Mouse (Mus musculus) stomach, embryonic 15.5 days (tissue): ENCODE data around the gene Atg7. TPM values are rescaled to one million over a fixed set of nuclear protein-coding genes. Genes with fewer than 3 reads are reported as not detected.

ENCODE experiments used
- ATAC-seq: fragments of 200-750 bp; cut with Nextera tagmentation; 2 replicates; pipeline ENCODE4 v1.8.0; 2017; ENCODE audit warnings: low read depth, moderate number of reproducible peaks, moderate TSS enrichment; ENCODE audit not compliant: insufficient read depth, low FRiP score
- H3K27ac ChIP-seq: fragments of 300-500 bp; sonication (generic); 2 replicates; pipeline ENCODE4 v1.5.1; 2015; ENCODE audit warnings: mild to moderate bottlenecking, inconsistent platforms
- H3K27me3 ChIP-seq: fragments of 300-500 bp; sonication (generic); replicated peaks from 2 replicates; pipeline ENCODE4 v1.6.1; 2015; ENCODE audit warnings: inconsistent platforms
- H3K36me3 ChIP-seq: fragments of 300-500 bp; sonication (generic); 2 replicates; pipeline ENCODE4 v1.6.1; 2015; ENCODE audit warnings: inconsistent platforms
- H3K4me1 ChIP-seq: fragments of 300-500 bp; sonication (generic); 2 replicates; pipeline ENCODE4 v1.6.1; 2015; ENCODE audit warnings: inconsistent platforms
- H3K4me2 ChIP-seq: fragments of 300-500 bp; sonication (generic); 2 replicates; pipeline ENCODE4 v1.6.1; 2015; ENCODE audit warnings: mild to moderate bottlenecking, inconsistent platforms
- H3K4me3 ChIP-seq: fragments of 300-500 bp; sonication (generic); replicated peaks from 2 replicates; pipeline ENCODE4 v1.5.1; 2015; ENCODE audit warnings: inconsistent platforms
- H3K9ac ChIP-seq: fragments of 300-500 bp; sonication (generic); 2 replicates; pipeline ENCODE4 v1.6.1; 2015; ENCODE audit warnings: inconsistent platforms
- H3K9me3 ChIP-seq: fragments of 300-500 bp; sonication (generic); 2 replicates; pipeline ENCODE4 v1.6.1; 2016; ENCODE audit warnings: inconsistent platforms
- WGBS: fragments of 180-500 bp; shearing (Covaris S2); methylation state at CpG from one replicate; pipeline ENCODE4 v1.1.7; 2015; 5-methylcytosine and 5-hydroxymethylcytosine counted together
- polyA plus RNA-seq: library from polyadenylated mRNA; unstranded; fragments of >200 nt; fragmentation: Nextera tagmentation; extraction: Ambion mirVana; gene quantifications from 2 replicates; pipeline ENCODE4 v1.2.1, GENCODE M21; 2015

Gene Atg7
- polyA plus RNA-seq, 1 experiment from 2014 or later, result 18.4 TPM

- Histone ChIP-seq H3K36me3 (no peaks in the 10 kb centered on the region), H3K27me3 (no peaks in the 10 kb centered on the region), H3K27ac (peak overlapping the region; percentile 4), H3K4me3 (no peak overlapping the region), H3K4me2 (no peak overlapping the region), H3K4me1 (peaks cover 69% of the 10 kb centered on the region), H3K9ac (no peak overlapping the region), H3K9me3 (no peaks in the 10 kb centered on the region)
- 91% methylated on average over 12 of the region's 12 CpGs for WGBS
- no peak for ATAC-seq
Measured at GRCm38 (mm10) chr6:114891272-114891671, 248.4 kb downstream of the Atg7 start.

GRCm38 (mm10) chr6:114891771-114892170, 248.9 kb downstream of the Atg7 start:
- no peaks in the 10 kb centered on the region for H3K9me3 ChIP-seq
- no peak overlapping the region for H3K4me3 ChIP-seq
- ATAC-seq, result no peak
- no peak overlapping the region for H3K4me2 ChIP-seq
- WGBS, result 71% methylated on average over 12 of the region's 12 CpGs
- no peaks in the 10 kb centered on the region for H3K36me3 ChIP-seq
- H3K27ac ChIP-seq, result peak overlapping the region; percentile 51; the same call in 1 of the 2 replicates
- H3K4me1 ChIP-seq, result peaks cover 64% of the 10 kb centered on the region
- no peaks in the 10 kb centered on the region for H3K27me3 ChIP-seq
- H3K9ac ChIP-seq, result no peak overlapping the region

- no peaks in the 10 kb centered on the region for H3K27me3 ChIP-seq
- peaks cover 58% of the 10 kb centered on the region for H3K4me1 ChIP-seq
- H3K27ac ChIP-seq, result peak overlapping the region; percentile 51; the same call in 1 of the 2 replicates
- ATAC-seq, result no peak
- H3K36me3 ChIP-seq, result no peaks in the 10 kb centered on the region
- no peak overlapping the region for H3K4me3 ChIP-seq
- H3K9me3 ChIP-seq, result no peaks in the 10 kb centered on the region
- no peak overlapping the region for H3K4me2 ChIP-seq
- WGBS, result 49% methylated on average over 6 of the region's 6 CpGs
- H3K9ac ChIP-seq, result no peak overlapping the region
Measured at GRCm38 (mm10) chr6:114892363-114892762, 249.5 kb downstream of the Atg7 start.

GRCm38 (mm10) chr6:114893427-114894209, 250.7 kb downstream of the Atg7 start:
- H3K9me3 ChIP-seq, result no peaks in the 10 kb centered on the region
- peak overlapping the region; percentile 26 for H3K27ac ChIP-seq
- no peak overlapping the region for H3K9ac ChIP-seq
- H3K4me3 ChIP-seq, result no peak overlapping the region
- no peaks in the 10 kb centered on the region for H3K27me3 ChIP-seq
- H3K4me1 ChIP-seq, result peaks cover 53% of the 10 kb centered on the region
- 52% methylated on average over 20 of the region's 20 CpGs for WGBS
- no peaks in the 10 kb centered on the region for H3K36me3 ChIP-seq
- no peak overlapping the region for H3K4me2 ChIP-seq
- no peak for ATAC-seq

GRCm38 (mm10) chr6:114894548-114895106, 251.7 kb downstream of the Atg7 start:
- H3K27ac ChIP-seq, result 0 out of 2 replicates have a peak overlapping the region, but pooled peaks have one; percentile 23
- WGBS, result 61% methylated on average over 4 of the region's 4 CpGs
- no peak for ATAC-seq

GRCm38 (mm10) chr6:114895191-114895590, 252.3 kb downstream of the Atg7 start:
- H3K4me1 ChIP-seq, result peaks cover 51% of the 10 kb centered on the region
- H3K36me3 ChIP-seq, result no peaks in the 10 kb centered on the region
- WGBS, result 90% methylated on average over 7 of the region's 7 CpGs
- H3K4me2 ChIP-seq, result no peak overlapping the region
- no peaks in the 10 kb centered on the region for H3K9me3 ChIP-seq
- no peaks in the 10 kb centered on the region for H3K27me3 ChIP-seq
- no peak overlapping the region for H3K27ac ChIP-seq
- ATAC-seq, result no peak
- no peak overlapping the region for H3K4me3 ChIP-seq
- H3K9ac ChIP-seq, result no peak overlapping the region

More at GRCm38 (mm10) chr6:114894548-114895106, 251.7 kb downstream of the Atg7 start:
- H3K4me1 ChIP-seq, result peaks cover 48% of the 10 kb centered on the region
- no peaks in the 10 kb centered on the region for H3K9me3 ChIP-seq
- no peak overlapping the region for H3K4me3 ChIP-seq
- no peak overlapping the region for H3K4me2 ChIP-seq
- no peak overlapping the region for H3K9ac ChIP-seq
- H3K36me3 ChIP-seq, result no peaks in the 10 kb centered on the region
- H3K27me3 ChIP-seq, result no peaks in the 10 kb centered on the region

GRCm38 (mm10) chr6:114896281-114896680, 253.4 kb downstream of the Atg7 start:
- Histone ChIP-seq H3K36me3 (no peaks in the 10 kb centered on the region), H3K4me3 (no peak overlapping the region), H3K27me3 (no peaks in the 10 kb centered on the region), H3K4me2 (no peak overlapping the region), H3K9me3 (no peaks in the 10 kb centered on the region), H3K27ac (no peak overlapping the region), H3K4me1 (peaks cover 46% of the 10 kb centered on the region), H3K9ac (no peak overlapping the region)
- no peak for ATAC-seq
- WGBS, result 67% methylated on average over 2 of the region's 2 CpGs

- no peaks in the 10 kb centered on the region for H3K36me3 ChIP-seq
- H3K27ac ChIP-seq, result no peak overlapping the region
- H3K27me3 ChIP-seq, result no peaks in the 10 kb centered on the region
- 89% methylated on average over 4 of the region's 4 CpGs for WGBS
- no peak overlapping the region for H3K4me2 ChIP-seq
- ATAC-seq, result no peak
- H3K4me1 ChIP-seq, result peaks cover 40% of the 10 kb centered on the region
- no peaks in the 10 kb centered on the region for H3K9me3 ChIP-seq
- no peak overlapping the region for H3K9ac ChIP-seq
- H3K4me3 ChIP-seq, result no peak overlapping the region
Measured at GRCm38 (mm10) chr6:114898949-114899348, 256.1 kb downstream of the Atg7 start.

GRCm38 (mm10) chr6:114899652-114900051, 256.8 kb downstream of the Atg7 start:
- no peaks in the 10 kb centered on the region for H3K27me3 ChIP-seq
- H3K9me3 ChIP-seq, result no peaks in the 10 kb centered on the region
- 24% methylated on average over 7 of the region's 7 CpGs for WGBS
- H3K27ac ChIP-seq, result peak overlapping the region; percentile 63
- peaks cover 39% of the 10 kb centered on the region for H3K4me1 ChIP-seq
- H3K36me3 ChIP-seq, result no peaks in the 10 kb centered on the region
- peak overlapping the region; percentile 30; the same call in 1 of the 2 replicates for H3K4me2 ChIP-seq
- no peak for ATAC-seq
- no peak overlapping the region for H3K9ac ChIP-seq
- no peak overlapping the region for H3K4me3 ChIP-seq

GRCm38 (mm10) chr6:114900194-114900593, 257.3 kb downstream of the Atg7 start:
- Histone ChIP-seq H3K9me3 (no peaks in the 10 kb centered on the region), H3K4me1 (peaks cover 37% of the 10 kb centered on the region), H3K4me3 (no peak overlapping the region), H3K9ac (no peak overlapping the region), H3K4me2 (peak overlapping the region; percentile 30; the same call in 1 of the 2 replicates), H3K27me3 (no peaks in the 10 kb centered on the region), H3K27ac (peak overlapping the region; percentile 63), H3K36me3 (no peaks in the 10 kb centered on the region)
- WGBS, result 46% methylated on average over 10 of the region's 10 CpGs
- no peak for ATAC-seq

- no peaks in the 10 kb centered on the region for H3K9me3 ChIP-seq
- no peaks in the 10 kb centered on the region for H3K27me3 ChIP-seq
- no peak overlapping the region for H3K9ac ChIP-seq
- H3K27ac ChIP-seq, result peak overlapping the region; percentile 78
- peak overlapping the region; percentile 34 for H3K4me2 ChIP-seq
- H3K4me1 ChIP-seq, result peaks cover 48% of the 10 kb centered on the region
- no peaks in the 10 kb centered on the region for H3K36me3 ChIP-seq
- peak; percentile 91 for ATAC-seq
- H3K4me3 ChIP-seq, result no peak overlapping the region
- 5% methylated on average over 12 of the region's 12 CpGs for WGBS
Measured at GRCm38 (mm10) chr6:114901321-114901824, 258.5 kb downstream of the Atg7 start.

- H3K4me1 ChIP-seq, result peaks cover 50% of the 10 kb centered on the region
- H3K36me3 ChIP-seq, result no peaks in the 10 kb centered on the region
- no peak overlapping the region for H3K9ac ChIP-seq
- H3K27me3 ChIP-seq, result no peaks in the 10 kb centered on the region
- H3K4me2 ChIP-seq, result peak overlapping the region; percentile 34
- ATAC-seq, result no peak
- WGBS, result 34% methylated on average over 4 of the region's 4 CpGs
- no peak overlapping the region for H3K4me3 ChIP-seq
- H3K27ac ChIP-seq, result peak overlapping the region; percentile 78
- H3K9me3 ChIP-seq, result no peaks in the 10 kb centered on the region
Measured at GRCm38 (mm10) chr6:114901921-114902320, 259.0 kb downstream of the Atg7 start.
